Mouse (Mus musculus): ENCODE measurements around the gene Catsper2.
A peak's percentile ranks its signal among the peaks of the same experiment; 100 is the strongest.

The Catsper2 gene

DNA sequence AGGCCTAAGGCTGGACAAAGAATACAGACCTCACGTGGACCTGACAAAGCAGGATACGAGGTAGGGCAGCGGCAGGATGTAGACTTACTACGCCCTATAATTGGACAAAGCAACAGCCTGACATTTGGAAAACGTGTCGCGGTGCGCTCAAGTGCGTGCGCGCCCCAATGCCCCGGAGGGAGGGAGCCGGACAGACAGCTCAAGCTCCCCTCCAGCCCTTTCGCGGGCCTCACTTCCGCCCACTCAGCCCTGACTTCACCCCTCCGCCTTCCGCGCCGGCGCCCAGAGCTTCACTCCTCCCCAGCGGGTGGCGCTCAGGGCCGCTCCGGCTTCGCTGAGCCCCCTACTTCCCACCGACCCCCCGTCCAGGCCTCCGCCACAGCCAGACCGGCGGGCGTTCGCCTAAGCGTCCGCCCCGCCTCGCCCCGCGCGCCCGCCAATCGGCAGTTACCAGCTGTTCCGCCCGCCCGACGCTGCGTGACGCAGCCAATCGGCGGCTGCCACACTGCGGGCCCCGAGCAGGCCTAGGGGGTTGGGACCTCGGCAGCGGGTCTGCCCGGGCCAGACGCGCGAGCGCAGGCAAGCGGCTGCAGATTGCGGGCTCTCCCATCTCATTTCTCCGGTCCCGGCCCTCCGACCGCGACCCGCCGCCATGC is at the start of gene Catsper2, which contains the start of gene Pdia3:
Gene Catsper2, minus strand, starts transcription at position 406 of the 656 bp plus-strand sequence.
Gene Pdia3, plus strand, starts transcription at position 389 of the 656 bp plus-strand sequence.
- peak; percentile 89 for DNase-seq (ENCODE audit: low spot score)

- no peak for DNase-seq (ENCODE audit: low spot score)
Measured at GRCm38 (mm10) chr2:121460071-121460470, 46.5 kb upstream of the Catsper2 start.

DNA sequence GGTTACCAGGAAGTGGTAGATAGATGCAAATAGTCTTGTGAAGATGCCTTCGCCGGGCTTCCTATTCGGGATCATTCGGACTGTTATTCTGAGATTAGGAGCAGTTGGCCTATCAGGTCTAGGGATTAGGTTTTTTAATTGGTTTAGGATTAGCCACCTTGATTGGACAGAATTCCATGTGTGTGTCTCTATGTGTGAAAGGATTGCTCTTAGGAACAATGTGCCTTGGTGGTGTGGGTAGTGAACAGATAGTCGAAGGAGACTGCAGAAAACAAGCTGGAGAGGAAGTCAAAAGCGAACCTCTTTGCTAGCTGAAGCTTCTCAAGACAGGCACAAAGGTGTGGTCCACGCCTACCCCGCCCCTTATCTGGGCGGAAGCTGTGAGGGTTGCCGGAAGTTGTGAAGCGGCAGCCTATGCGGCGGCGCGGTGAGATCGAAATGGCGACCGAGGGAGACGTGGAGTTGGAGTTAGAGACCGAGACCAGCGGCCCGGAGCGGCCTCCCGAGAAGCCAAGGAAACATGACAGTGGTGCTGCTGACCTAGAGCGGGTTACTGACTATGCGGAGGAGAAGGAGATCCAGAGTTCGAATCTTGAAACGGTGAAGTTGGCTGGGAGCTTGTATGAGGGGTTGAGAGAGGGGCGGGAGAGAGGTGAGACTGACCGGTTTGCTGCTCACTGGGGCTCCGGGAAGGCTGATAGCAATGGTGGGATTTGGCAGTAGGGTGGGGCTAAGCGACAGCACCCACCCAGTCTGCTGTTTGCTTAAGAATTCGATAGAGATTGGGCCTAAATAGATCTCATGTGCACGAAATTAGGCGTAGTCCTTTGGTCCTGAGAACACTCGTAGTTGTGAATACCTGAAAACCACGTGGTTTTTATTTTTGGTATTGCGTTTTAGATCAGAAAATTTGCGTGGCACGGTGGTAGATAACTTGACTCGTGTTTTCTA is 43.4 kb upstream of the Catsper2 start, which contains the start of gene Serinc4:
Gene Serinc4, minus strand, starts transcription at position 90 of the 951 bp plus-strand sequence.
- DNase-seq (ENCODE audit: low spot score), result peak; percentile 88

DNA sequence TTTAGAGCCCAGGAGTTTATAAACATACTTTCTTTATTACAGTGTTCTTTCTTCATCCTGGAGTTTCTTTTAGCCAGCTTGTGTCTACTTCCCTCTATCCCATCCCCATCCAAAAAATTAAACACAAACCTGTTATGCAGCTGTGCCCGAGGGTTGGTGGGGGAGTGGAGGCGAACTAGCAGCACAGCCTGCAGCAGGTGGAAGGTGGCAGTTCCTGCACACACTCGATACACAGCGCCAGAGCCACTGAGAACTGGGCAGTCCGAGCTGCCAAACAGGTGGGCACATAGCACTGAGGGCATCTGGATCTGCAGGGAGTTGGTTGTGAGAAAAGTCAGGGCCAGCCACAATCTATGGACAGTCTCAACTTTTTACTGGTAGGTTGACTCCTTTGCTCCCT is 41.9 kb upstream of the Catsper2 start:
- DNase-seq (ENCODE audit: low spot score), result no peak

GRCm38 (mm10) chr2:121453917-121454316 is 40.3 kb upstream of the Catsper2 start:
- no peak for DNase-seq (ENCODE audit: low spot score)

DNA sequence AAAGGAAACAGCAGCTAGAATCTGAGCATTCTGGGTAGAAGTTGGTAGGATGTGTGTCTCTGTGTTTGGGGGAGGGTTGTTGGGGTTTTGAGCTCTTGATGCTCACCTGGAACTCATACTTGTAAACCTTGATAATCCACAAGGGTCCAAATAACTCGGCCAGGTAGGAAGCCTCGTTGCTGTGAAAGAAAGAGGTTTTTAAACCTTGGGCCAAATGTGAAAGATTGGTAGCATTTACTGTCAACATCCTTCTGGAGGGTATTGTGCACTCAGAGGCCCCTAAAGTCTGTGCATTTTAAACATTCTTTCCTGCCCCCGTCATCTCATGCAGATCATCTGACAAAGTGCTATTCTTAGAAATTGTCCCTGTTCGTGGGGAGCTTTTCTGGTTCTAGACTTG is 39.4 kb upstream of the Catsper2 start, which contains the start of gene Hypk:
Gene Hypk, plus strand, starts transcription at position 301 of the 400 bp plus-strand sequence.
- no peak for DNase-seq (ENCODE audit: low spot score)

GRCm38 (mm10) chr2:121452361-121452760 is 38.8 kb upstream of the Catsper2 start:
- no peak for DNase-seq (ENCODE audit: low spot score)

DNA sequence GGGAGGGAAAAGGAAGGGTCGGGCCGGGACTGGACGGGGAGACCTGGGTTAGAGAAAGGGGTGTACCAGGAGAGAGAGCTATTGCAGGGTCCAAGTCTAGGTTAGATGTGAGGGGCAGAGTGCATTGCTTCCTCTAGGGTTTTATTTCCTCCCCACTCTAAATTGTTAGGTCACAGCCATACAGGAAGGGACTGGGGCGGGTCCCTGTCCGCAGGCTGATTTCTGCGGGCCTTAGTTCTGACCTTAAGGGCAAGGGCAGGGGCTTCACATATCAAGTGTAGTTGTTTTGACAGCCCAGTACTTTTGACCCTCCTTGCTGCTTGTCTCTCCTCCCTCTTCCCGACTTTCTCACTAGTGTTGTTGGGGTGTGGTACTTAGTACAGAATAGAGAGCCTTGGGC is 36.5 kb upstream of the Catsper2 start:
- DNase-seq (ENCODE audit: low spot score), result no peak

- no peak for DNase-seq (ENCODE audit: low spot score)
Measured at GRCm38 (mm10) chr2:121449545-121450011, 36.0 kb upstream of the Catsper2 start.

DNA sequence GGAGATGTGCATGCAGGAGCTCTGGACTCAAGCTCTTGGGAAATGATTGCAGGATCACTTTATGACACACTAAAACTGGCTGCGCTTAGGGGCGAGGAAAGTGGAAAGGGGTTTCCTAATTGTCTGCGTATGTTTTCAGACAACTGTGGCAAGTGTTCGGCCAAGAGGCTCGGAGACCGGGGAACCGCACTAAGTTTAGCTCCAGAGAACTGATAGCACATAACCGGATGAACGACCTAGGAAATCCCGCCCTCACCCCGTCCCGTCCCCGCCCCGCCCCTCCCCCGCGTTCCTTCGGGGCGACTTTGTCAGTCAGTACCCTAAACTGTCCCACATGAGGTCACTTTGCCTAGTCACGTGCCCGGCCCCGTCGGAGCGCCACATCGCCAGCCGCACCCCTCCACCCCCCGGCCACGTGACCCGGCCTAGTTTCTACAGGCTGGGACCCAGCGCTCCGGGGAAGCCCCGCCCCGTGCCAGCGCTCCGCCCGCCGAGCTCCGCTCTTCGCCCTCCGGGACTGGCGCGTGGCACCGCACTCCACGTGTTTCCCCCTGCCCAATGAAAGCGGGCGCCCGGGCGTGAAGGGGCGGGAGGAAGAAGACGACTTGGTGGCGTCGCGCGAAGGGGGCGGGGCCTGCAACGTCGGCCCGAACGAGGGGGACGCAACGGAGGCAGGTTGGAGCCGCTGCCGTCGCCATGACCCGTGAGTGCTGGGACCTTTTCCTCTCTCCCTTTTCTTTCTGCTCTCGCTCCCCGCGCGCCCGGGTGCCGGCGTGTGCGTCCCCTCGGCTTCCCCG is 35.3 kb upstream of the Catsper2 start, which contains the start of gene Serf2:
Gene Serf2, plus strand, starts transcription at position 457 of the 797 bp plus-strand sequence.
- peak; percentile 97 for DNase-seq (ENCODE audit: low spot score)

DNA sequence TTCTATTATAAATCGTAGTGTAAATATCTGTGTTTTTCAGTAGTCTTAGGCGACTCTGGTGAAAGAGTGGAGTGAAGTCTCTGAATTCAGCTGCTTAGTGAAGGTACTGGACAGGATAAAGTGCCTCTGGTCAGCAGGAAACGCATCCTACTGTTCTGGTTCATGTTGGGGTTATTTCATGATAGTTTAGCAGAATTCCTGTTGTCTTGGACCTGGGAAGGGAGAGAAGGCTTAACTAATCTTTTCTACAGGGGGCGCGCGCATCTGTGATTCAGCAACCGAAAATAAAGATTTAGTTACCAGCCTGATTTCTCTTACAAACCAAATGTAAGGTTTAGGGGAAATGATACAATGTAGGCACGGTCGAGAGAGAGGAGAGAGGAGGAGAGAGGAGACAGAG is 34.5 kb upstream of the Catsper2 start:
- DNase-seq (ENCODE audit: low spot score), result peak; percentile 37

DNA sequence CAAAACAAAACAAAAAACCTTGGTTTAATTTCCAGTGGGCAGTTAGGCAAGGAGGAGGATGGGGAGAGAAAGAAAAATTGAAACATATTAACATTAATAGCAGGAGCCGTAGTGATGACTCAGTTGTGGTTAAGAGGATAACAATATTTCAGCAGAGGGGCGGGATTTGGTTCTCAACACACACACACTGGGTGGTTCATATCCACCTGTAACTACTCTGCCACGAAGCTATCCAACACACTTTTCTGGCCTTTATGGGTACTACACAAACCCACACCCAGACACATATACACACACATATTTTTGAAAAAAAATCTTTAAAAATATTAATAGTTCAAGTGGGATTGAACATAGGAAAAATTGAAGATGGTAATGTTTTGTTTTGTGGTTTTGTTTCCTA is 33.4 kb upstream of the Catsper2 start:
- no peak for DNase-seq (ENCODE audit: low spot score)

- DNase-seq (ENCODE audit: low spot score), result no peak
Measured at GRCm38 (mm10) chr2:121446506-121446905, 32.9 kb upstream of the Catsper2 start.

DNA sequence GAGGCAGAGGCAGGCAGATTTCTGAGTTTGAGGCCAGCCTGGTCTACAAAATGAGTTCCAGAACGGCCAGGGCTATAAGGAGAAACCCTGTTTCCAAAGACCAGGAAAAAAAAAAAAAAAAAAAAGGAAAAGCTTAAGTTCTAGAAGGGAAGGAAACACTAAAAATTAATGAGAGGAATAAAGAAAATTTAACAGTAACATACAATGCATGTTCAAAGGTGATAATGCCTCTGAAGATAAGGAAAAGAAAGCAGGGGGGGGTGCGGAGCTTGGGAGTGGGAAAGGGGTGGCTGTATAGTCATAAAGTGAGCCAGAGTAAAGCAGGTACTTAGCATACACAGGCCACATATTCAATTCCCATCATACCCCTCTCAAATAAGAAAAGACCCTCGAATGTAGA is 31.5 kb upstream of the Catsper2 start:
- DNase-seq (ENCODE audit: low spot score), result no peak

GRCm38 (mm10) chr2:121444178-121444577 is 30.6 kb upstream of the Catsper2 start, which contains the start of gene Ell3:
Gene Ell3 (minus strand): TSS chr2:121444278.
- no peak for DNase-seq (ENCODE audit: low spot score)

GRCm38 (mm10) chr2:121443068-121443349 is 29.4 kb upstream of the Catsper2 start:
- no peak for DNase-seq (ENCODE audit: low spot score)

GRCm38 (mm10) chr2:121442259-121443067 is 28.9 kb upstream of the Catsper2 start:
- DNase-seq (ENCODE audit: low spot score), result peak; percentile 73

DNA sequence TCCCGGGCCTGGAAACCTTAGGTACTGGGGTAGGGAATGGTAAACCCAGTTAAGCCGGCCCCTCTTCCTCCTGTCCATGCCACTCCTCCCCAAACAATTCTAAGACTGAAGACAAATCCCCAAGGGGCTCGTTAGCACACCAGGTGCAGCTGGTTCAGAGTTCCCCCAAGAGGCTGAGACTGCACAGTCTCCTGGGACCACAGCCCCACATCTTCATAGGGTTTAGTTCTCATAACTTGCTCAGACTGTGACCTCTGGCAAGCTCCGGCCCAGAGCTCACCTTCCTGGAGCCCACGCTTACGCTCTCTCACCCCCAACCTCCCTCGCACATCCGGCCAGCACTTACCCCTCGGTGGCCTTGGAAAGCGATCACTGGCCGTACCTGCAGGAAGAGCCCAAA is 28.2 kb upstream of the Catsper2 start:
- DNase-seq (ENCODE audit: low spot score), result no peak

DNA sequence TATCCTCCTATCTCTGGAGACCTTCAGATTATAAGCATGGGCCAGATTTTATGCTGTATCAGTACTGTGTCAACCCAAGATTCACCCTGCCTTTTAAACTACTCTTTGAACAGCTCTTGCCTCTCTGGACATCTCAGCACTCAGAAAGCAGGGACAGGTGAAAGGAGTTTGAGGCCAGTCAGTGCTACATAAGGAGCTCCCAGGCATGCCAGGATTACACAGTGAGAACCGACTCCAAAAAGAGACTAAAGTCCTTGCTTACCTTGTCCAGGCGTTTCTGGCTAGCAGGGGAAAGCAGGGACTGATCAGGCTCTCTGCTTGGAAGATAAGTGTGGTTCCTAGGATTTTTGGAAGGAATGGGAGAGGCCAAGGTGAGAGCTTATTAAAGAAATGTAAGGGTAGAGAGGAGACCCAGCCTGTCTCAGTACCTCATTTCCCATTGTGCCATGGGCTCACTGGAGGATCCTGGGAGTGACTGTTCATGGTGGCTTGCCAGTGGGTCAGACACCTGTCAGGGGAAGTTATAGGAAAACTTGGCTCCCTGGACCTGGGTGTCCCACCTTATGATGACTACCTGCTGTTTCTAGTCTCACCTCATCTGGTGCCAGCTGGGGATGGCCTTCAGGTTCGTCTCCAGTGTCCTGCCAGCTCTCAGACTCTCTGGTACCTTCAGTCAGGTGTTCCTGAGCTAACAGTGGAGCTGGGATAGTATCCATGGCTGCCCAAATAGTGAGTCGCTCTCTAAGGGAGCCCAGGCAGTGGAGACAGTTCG is 27.4 kb upstream of the Catsper2 start:
- no peak for DNase-seq (ENCODE audit: low spot score)

GRCm38 (mm10) chr2:121439746-121440145 is 26.2 kb upstream of the Catsper2 start:
- DNase-seq (ENCODE audit: low spot score), result no peak
